Mouse (Mus musculus): ENCODE results near the gene Jhy.

- TF ChIP-seq CTCF (IDR thresholded peaks at IDR 0.05): no peak
- TF ChIP-seq EP300 (IDR thresholded peaks at IDR 0.05): no peak
Measured at GRCm38 (mm10) chr9:40917871-40918613, 45.9 kb downstream of the Jhy start.

Measured in lung, postnatal 0 days (tissue).